Mouse (Mus musculus) small intestine, adult 10 weeks (tissue): Measurements from ENCODE around the gene Gm7138. TPM values are rescaled to one million over a fixed set of nuclear protein-coding genes. Genes with fewer than 3 reads are reported as not detected.

Experiments used
- polyA plus RNA-seq: library from polyadenylated mRNA; stranded (reverse); fragments of 350-450 nt; fragmentation: Illumina TruSeq; extraction: RNeasy Lipid Tissue Mini Kit (QIAGEN cat#74804); gene quantifications from one replicate; pipeline ENCODE4 v1.2.3, GENCODE M21; 2014; ENCODE audit warnings: low replicate concordance

Gene Gm7138
- not detected for polyA plus RNA-seq

GRCm38 (mm10) chr10:77776844-77777243 is at the start of gene Gm7138:
TSS of gene Gm7138 (minus strand) at chr10:77776944.

GRCm38 (mm10) chr10:77814382-77814781 is 37.6 kb upstream of the Gm7138 start, which contains the start of gene Gm2696:
TSS of gene Gm2696 (plus strand) at chr10:77814682.

GRCm38 (mm10) chr10:77811743-77812142 is 35.0 kb upstream of the Gm7138 start, which contains the start of gene Gm9507:
TSS of gene Gm9507 (minus strand) at chr10:77811843.

GRCm38 (mm10) chr10:77798921-77799508 is 22.3 kb upstream of the Gm7138 start, which contains the start of gene Gm19668:
TSS of gene Gm19668 (minus strand) at chr10:77799133.

GRCm38 (mm10) chr10:77794976-77795375 is 18.2 kb upstream of the Gm7138 start, which contains the start of gene Gm9639:
TSS of gene Gm9639 (minus strand) at chr10:77795076.

GRCm38 (mm10) chr10:77787876-77788275 is 11.1 kb upstream of the Gm7138 start, which contains the start of gene Gm7137:
TSS of gene Gm7137 (minus strand) at chr10:77788200.

GRCm38 (mm10) chr10:77782442-77782841 is 5.7 kb upstream of the Gm7138 start, which contains the start of gene Gm3250:
TSS of gene Gm3250 (minus strand) at chr10:77782542.

GRCm38 (mm10) chr10:77771225-77771624 is 5.5 kb downstream of the Gm7138 start, which contains the start of gene Gm3238:
TSS of gene Gm3238 (minus strand) at chr10:77771325.

GRCm38 (mm10) chr10:77759582-77759981 is 17.2 kb downstream of the Gm7138 start, which contains the start of gene Gm3233:
TSS of gene Gm3233 (minus strand) at chr10:77759682.

GRCm38 (mm10) chr10:77751254-77751653 is 25.5 kb downstream of the Gm7138 start, which contains the start of gene Gm9736:
TSS of gene Gm9736 (minus strand) at chr10:77751354.

GRCm38 (mm10) chr10:77741924-77742688 is 34.6 kb downstream of the Gm7138 start, which contains the start of gene Gm18596:
TSS of gene Gm18596 (minus strand) at chr10:77742638.

Other genes with a start within 250 kb of the Gm7138 start
- 3.0 TPM for gene Itgb2, start 246.7 kb downstream of the Gm7138 start, polyA plus RNA-seq
- gene Pttg1ip, start 195.2 kb downstream of the Gm7138 start, polyA plus RNA-seq: 153 TPM
- gene Sumo3, start 170.8 kb downstream of the Gm7138 start, polyA plus RNA-seq: 54.4 TPM
- gene Gm49325, start 170.7 kb downstream of the Gm7138 start, polyA plus RNA-seq: not detected
- gene Ube2g2, start 154.7 kb downstream of the Gm7138 start, polyA plus RNA-seq: 2.6 TPM
- gene Tspear, start 90.4 kb downstream of the Gm7138 start, polyA plus RNA-seq: not detected
- gene Gm19402, start 86.2 kb downstream of the Gm7138 start, polyA plus RNA-seq: not detected
- not detected for gene Gm9508, start 79.7 kb downstream of the Gm7138 start, polyA plus RNA-seq
- gene Gm10272, start 70.3 kb downstream of the Gm7138 start, polyA plus RNA-seq: not detected
- not detected for gene Gm10024, start 65.5 kb downstream of the Gm7138 start, polyA plus RNA-seq
- not detected for gene Gm10142, start 61.1 kb downstream of the Gm7138 start, polyA plus RNA-seq
- gene Krtap12-1, start 56.3 kb downstream of the Gm7138 start, polyA plus RNA-seq: not detected
- not detected for gene Gm10100, start 50.5 kb downstream of the Gm7138 start, polyA plus RNA-seq
- gene Gm18596, start 34.3 kb downstream of the Gm7138 start, polyA plus RNA-seq: not detected
- not detected for gene Gm9736, start 25.6 kb downstream of the Gm7138 start, polyA plus RNA-seq
- gene Gm3233, start 17.3 kb downstream of the Gm7138 start, polyA plus RNA-seq: not detected
- gene Gm3238, start 5.6 kb downstream of the Gm7138 start, polyA plus RNA-seq: not detected
- not detected for gene Gm3250, start 5.6 kb upstream of the Gm7138 start, polyA plus RNA-seq
- gene Gm7137, start 11.3 kb upstream of the Gm7138 start, polyA plus RNA-seq: not detected
- gene Gm9639, start 18.1 kb upstream of the Gm7138 start, polyA plus RNA-seq: not detected
- not detected for gene Gm19668, start 22.2 kb upstream of the Gm7138 start, polyA plus RNA-seq
- not detected for gene Gm9507, start 34.9 kb upstream of the Gm7138 start, polyA plus RNA-seq
- gene Gm2696, start 37.7 kb upstream of the Gm7138 start, polyA plus RNA-seq: not detected
- not detected for gene Krtap10-4, start 50.2 kb upstream of the Gm7138 start, polyA plus RNA-seq
- gene Krtap10-10, start 59.0 kb upstream of the Gm7138 start, polyA plus RNA-seq: not detected
- not detected for gene Gm36176, start 69.9 kb upstream of the Gm7138 start, polyA plus RNA-seq
- not detected for gene Gm10318, start 75.9 kb upstream of the Gm7138 start, polyA plus RNA-seq
- not detected for gene Gm3285, start 85.0 kb upstream of the Gm7138 start, polyA plus RNA-seq
- 2.0 TPM for gene Lrrc3, start 125.6 kb upstream of the Gm7138 start, polyA plus RNA-seq
- 1.3 TPM for gene Trpm2, start 193.6 kb upstream of the Gm7138 start, polyA plus RNA-seq
- gene 1810043G02Rik, start 201.6 kb upstream of the Gm7138 start, polyA plus RNA-seq: 0.33 TPM
- 0.52 TPM for gene Pfkl, start 233.1 kb upstream of the Gm7138 start, polyA plus RNA-seq